Mouse (Mus musculus): ENCODE data around the gene Dync1li2.

DNA sequence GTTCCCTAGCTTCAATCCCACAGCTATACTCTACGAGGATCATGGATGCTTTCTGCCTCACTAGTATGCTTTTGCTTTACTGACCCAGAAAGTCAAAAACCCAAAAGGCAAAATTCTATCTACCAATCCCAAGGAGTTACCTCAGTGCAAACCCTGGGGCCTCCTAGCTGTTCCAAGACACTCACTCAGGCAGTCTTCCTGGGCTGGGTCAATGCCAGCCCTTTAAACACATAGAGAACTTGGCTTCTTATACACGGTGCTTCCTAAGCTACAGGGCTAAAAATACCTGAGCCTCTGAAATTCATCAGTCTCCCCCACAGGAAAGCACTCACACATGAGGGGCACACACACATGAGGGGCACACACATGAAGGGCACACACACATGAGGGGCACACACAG is 59.6 kb downstream of the Dync1li2 start:
- no peak for TF ChIP-seq CTCF (IDR thresholded peaks at IDR 0.05; ENCODE audit: low read depth, low read length)
- no peak for TF ChIP-seq POLR2A (IDR thresholded peaks at IDR 0.05; ENCODE audit: extremely low read depth, insufficient read depth, low read length)
